Mouse (Mus musculus) CH12.LX (cell line): ENCODE data around the gene Wwp2. TPM values are rescaled to one million over a fixed set of nuclear protein-coding genes. Genes with fewer than 3 reads are reported as not detected.

ENCODE experiments used
- DNase-seq: peaks from one replicate; pipeline ENCODE4 v3.0.0-alpha.2; 2013; ENCODE audit errors: extremely low read depth
- H3K27ac ChIP-seq: 2 replicates; pipeline ENCODE4 v1.5.1; 2012; ENCODE audit warnings: low read depth, mild to moderate bottlenecking, control low read depth, moderate library complexity; ENCODE audit not compliant: insufficient read depth
- H3K27me3 ChIP-seq: replicated peaks from 2 replicates; pipeline ENCODE3; 2012; ENCODE audit warnings: inconsistent platforms
- H3K36me3 ChIP-seq, 2 experiments: replicated peaks in 1 of 2; 2 replicates each; pipeline versions ENCODE3 to v1.6.1; 2012; ENCODE audit warnings: inconsistent platforms in 1 of 2, low read length in 1 of 2, mild to moderate bottlenecking in 1 of 2, mixed read lengths in 1 of 2, moderate library complexity in 1 of 2; ENCODE audit not compliant: control insufficient read depth in 1 of 2, insufficient read depth in 1 of 2
- H3K4me1 ChIP-seq, 2 experiments: 2 replicates each; pipeline ENCODE4 v1.6.1; 2012; ENCODE audit warnings: inconsistent platforms in 1 of 2, moderate library complexity in 1 of 2; ENCODE audit not compliant: insufficient read depth in 2 of 2, control insufficient read depth in 1 of 2
- H3K4me2 ChIP-seq: 2 replicates; pipeline ENCODE4 v1.6.1; 2012; ENCODE audit warnings: low read depth, mild to moderate bottlenecking, control low read depth; ENCODE audit not compliant: poor library complexity, insufficient read depth, severe bottlenecking
- H3K4me3 ChIP-seq, 3 experiments: fragments of 150-350 bp in 1 of 3; sonication (generic) in 1 of 3; replicated peaks in 1 of 3; 2 replicates each; pipeline versions ENCODE3 to v1.5.1; 2011 to 2012; ENCODE audit warnings: low read depth in 2 of 3, low read length in 2 of 3, mild to moderate bottlenecking in 2 of 3, moderate library complexity in 2 of 3, control low read depth in 1 of 3, improper control_type of control experiment in 1 of 3, inconsistent platforms in 1 of 3, mixed read lengths in 1 of 3; ENCODE audit not compliant: poor library complexity in 1 of 3
- H3K79me2 ChIP-seq: replicated peaks from 2 replicates; pipeline ENCODE4 v1.6.1; 2012; ENCODE audit warnings: mild to moderate bottlenecking, moderate library complexity; ENCODE audit not compliant: control insufficient read depth, poor library complexity, insufficient read depth, severe bottlenecking; ENCODE audit errors: extremely low read depth
- H3K9ac ChIP-seq: 2 replicates; pipeline ENCODE4 v1.6.1; 2012; ENCODE audit warnings: low read depth, mild to moderate bottlenecking, control low read depth, moderate library complexity; ENCODE audit not compliant: insufficient read depth
- H3K9me3 ChIP-seq: replicated peaks from 2 replicates; pipeline ENCODE3; 2012; ENCODE audit warnings: low read length, inconsistent platforms, mixed read lengths
- CHD2 ChIP-seq: IDR thresholded peaks from 2 replicates; pipeline ENCODE4 v1.6.1; 2011; ENCODE audit warnings: low read length, improper control_type of control experiment
- ELF1 ChIP-seq: IDR thresholded peaks from 2 replicates; pipeline ENCODE4 v1.6.1; 2014; ENCODE audit warnings: low read depth, mild to moderate bottlenecking, inconsistent platforms, low read length, improper control_type of control experiment
- ETS1 ChIP-seq: conservative IDR thresholded peaks from 2 replicates; pipeline ENCODE4 v1.6.1; 2012; ENCODE audit warnings: low read depth, mild to moderate bottlenecking, inconsistent platforms, low read length, improper control_type of control experiment, moderate library complexity
- GABPA ChIP-seq: IDR thresholded peaks from 2 replicates; pipeline ENCODE4 v1.6.1; 2012; ENCODE audit warnings: low read depth, low read length, improper control_type of control experiment, inconsistent platforms; ENCODE audit not compliant: insufficient replicate concordance
- HCFC1 ChIP-seq: IDR thresholded peaks from 2 replicates; pipeline ENCODE4 v1.6.1; 2012; ENCODE audit warnings: low read depth, mild to moderate bottlenecking, inconsistent platforms, low read length, improper control_type of control experiment
- IRF4 ChIP-seq: IDR thresholded peaks from 2 replicates; pipeline ENCODE4 v1.6.1; 2014; ENCODE audit warnings: low read depth, mild to moderate bottlenecking, inconsistent platforms, low read length, improper control_type of control experiment
- KAT2A ChIP-seq: IDR thresholded peaks from 2 replicates; pipeline ENCODE4 v1.6.1; 2012; ENCODE audit warnings: low read length, improper control_type of control experiment, inconsistent platforms; ENCODE audit not compliant: insufficient replicate concordance
- MAFK ChIP-seq: IDR thresholded peaks from 2 replicates; pipeline ENCODE4 v1.6.1; 2011; ENCODE audit warnings: low read length, improper control_type of control experiment; ENCODE audit not compliant: insufficient replicate concordance
- MAZ ChIP-seq: IDR thresholded peaks from 2 replicates; pipeline ENCODE4 v1.6.1; 2012; ENCODE audit warnings: low read depth, mild to moderate bottlenecking, inconsistent platforms, low read length, improper control_type of control experiment, moderate library complexity
- MEF2A ChIP-seq: IDR thresholded peaks from 2 replicates; pipeline ENCODE4 v1.6.1; 2014; ENCODE audit warnings: low read depth, mild to moderate bottlenecking, inconsistent platforms, low read length, improper control_type of control experiment, borderline replicate concordance
- NELFE ChIP-seq: IDR thresholded peaks from 2 replicates; pipeline ENCODE4 v1.6.1; 2011; ENCODE audit warnings: low read depth, low read length, improper control_type of control experiment
- SMC3 ChIP-seq: IDR thresholded peaks from 2 replicates; pipeline ENCODE4 v1.6.1; 2011; ENCODE audit warnings: low read depth, low read length, improper control_type of control experiment
- TBP ChIP-seq: conservative IDR thresholded peaks from 2 replicates; pipeline ENCODE4 v1.6.1; 2011; ENCODE audit warnings: low read depth, low read length, improper control_type of control experiment
- UBTF ChIP-seq: IDR thresholded peaks from 2 replicates; pipeline ENCODE4 v1.6.1; 2012; ENCODE audit warnings: low read depth, mild to moderate bottlenecking, inconsistent platforms, low read length, improper control_type of control experiment, moderate library complexity
- USF1 ChIP-seq: IDR thresholded peaks from 2 replicates; pipeline ENCODE4 v1.6.1; 2014; ENCODE audit warnings: low read depth, mild to moderate bottlenecking, inconsistent platforms, low read length, improper control_type of control experiment
- USF2 ChIP-seq: conservative IDR thresholded peaks from 2 replicates; pipeline ENCODE4 v1.6.1; 2011; ENCODE audit warnings: low read depth, low read length, improper control_type of control experiment
- ZMIZ1 ChIP-seq: IDR thresholded peaks from 2 replicates; pipeline ENCODE4 v1.6.1; 2012; ENCODE audit warnings: low read depth, mild to moderate bottlenecking, inconsistent platforms, low read length, improper control_type of control experiment
- dilution Hi-C: fragments of 300-500 bp; cut with MboI; formaldehyde crosslinking; loops from 2 replicates; pipeline ENCODE4 v1.14.3; 2020; ENCODE audit warnings: low sequenced_read_pairs; ENCODE audit not compliant: extremely low pct_unique_long_range_greater_than_20kb, extremely low pct_ligation_motif_present
- in situ Hi-C: fragments of 300-500 bp; cut with MboI; formaldehyde crosslinking; loops from 3 replicates; pipeline ENCODE4 v1.14.3; 2019; ENCODE audit warnings: low sequenced_read_pairs, low pct_ligation_motif_present, low pct_unique_long_range_greater_than_20kb, mixed read lengths
- polyA plus RNA-seq: library from polyadenylated mRNA; unstranded; fragments of >175 nt; gene quantifications from 2 replicates; pipeline ENCODE4 v1.2.1, GENCODE M21; 2012; ENCODE audit warnings: low read depth; ENCODE audit not compliant: insufficient read length
- total RNA-seq, 2 experiments: library from RNA; depleted of rRNA; stranded (reverse); fragments of 300-350 nt in 1 of 2; fragments of >200 nt in 1 of 2; gene quantifications; 2 replicates each; pipeline ENCODE4 v1.2.3; 2012 to 2014

The Wwp2 gene
- total and polyA plus RNA-seq, 3 experiments, result 13.5 to 30.3 (median 20.7) TPM

DNA sequence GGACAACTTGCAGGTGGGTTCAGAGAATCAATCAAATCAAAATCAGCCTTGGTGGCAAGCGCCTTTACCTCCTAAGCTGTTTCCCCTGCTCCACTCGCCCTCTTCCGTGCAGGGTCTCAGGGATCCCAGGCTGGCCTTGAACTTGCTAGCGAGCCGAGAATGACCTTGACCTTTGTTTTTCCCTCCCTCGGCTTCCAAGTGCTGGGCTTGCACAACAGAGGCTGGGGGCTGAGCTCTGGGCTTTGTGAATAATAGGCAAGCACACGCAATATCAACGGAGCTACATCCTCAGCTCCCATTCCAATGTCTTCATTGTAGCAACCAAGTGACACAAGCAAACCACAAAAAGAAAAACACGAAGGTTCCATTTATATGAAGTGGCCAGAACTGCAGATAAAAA lies 126.0 kb downstream of the Wwp2 start:
- DNase-seq, result no peak
- peaks cover 12 to 17% of the 10 kb centered on the region in 2 experiments for H3K36me3 ChIP-seq
- no peak overlapping the region for H3K9ac ChIP-seq
- no peak overlapping the region for H3K27ac ChIP-seq
- no peaks in the 10 kb centered on the region for H3K9me3 ChIP-seq
- no peaks in the 10 kb centered on the region for H3K27me3 ChIP-seq
- in situ Hi-C loops, result loop anchor here (25.0 kb wide), 1 partner anchor 450 kb away; no protein-coding TSS in a partner anchor
- no peak overlapping the region for H3K4me3 ChIP-seq
- H3K79me2 ChIP-seq, result no peaks in the 10 kb centered on the region
- no peak overlapping the region for H3K4me2 ChIP-seq
- peaks cover 6 to 24% of the 10 kb centered on the region in 2 experiments for H3K4me1 ChIP-seq
- TF ChIP-seq USF1, result no peak
- TF ChIP-seq IRF4, result no peak
- TF ChIP-seq ELF1, result no peak
- no peak for TF ChIP-seq USF2
- TF ChIP-seq KAT2A, result no peak
- TF ChIP-seq TBP, result no peak
- no peak for TF ChIP-seq GABPA
- no peak for TF ChIP-seq ETS1
- no peak for TF ChIP-seq HCFC1
- dilution Hi-C loops, result no loop called here

DNA sequence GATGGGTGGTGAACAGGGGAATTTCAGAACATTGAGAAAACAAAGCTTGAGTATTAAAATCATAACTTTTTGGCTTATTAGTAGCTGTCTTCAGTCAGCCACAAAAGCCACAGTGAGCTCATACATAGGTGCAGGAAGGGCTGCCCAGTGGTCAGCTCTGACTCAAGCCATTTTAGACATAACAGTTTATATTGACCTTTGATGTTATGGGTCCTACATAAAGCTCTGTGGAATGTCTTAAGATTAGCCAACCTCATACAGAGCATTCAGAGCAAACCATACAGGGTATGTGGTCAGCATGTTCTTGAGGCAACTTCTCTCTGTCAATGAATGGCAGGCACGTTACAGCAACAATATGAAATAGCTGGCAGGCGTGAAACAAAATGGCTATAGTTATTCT lies 134.9 kb downstream of the Wwp2 start:
- H3K27me3 ChIP-seq, result no peaks in the 10 kb centered on the region
- no peak overlapping the region for H3K27ac ChIP-seq
- no peaks in the 10 kb centered on the region for H3K4me1 ChIP-seq
- peaks cover 0 to 5% of the 10 kb centered on the region in 2 experiments for H3K36me3 ChIP-seq
- no peaks in the 10 kb centered on the region for H3K79me2 ChIP-seq
- H3K9ac ChIP-seq, result no peak overlapping the region
- TF ChIP-seq MAZ (no peak), HCFC1 (no peak), SMC3 (no peak), CHD2 (no peak), MAFK (no peak), ZMIZ1 (no peak), MEF2A (no peak), NELFE (no peak), USF2 (no peak), UBTF (no peak), TBP (no peak)
- no peak overlapping the region for H3K4me2 ChIP-seq
- H3K4me3 ChIP-seq, result no peak overlapping the region
- no peak for DNase-seq
- dilution Hi-C loops (no loop called here), in situ Hi-C loops (loop anchor here (25.0 kb wide), 1 partner anchor 459 kb away; no protein-coding TSS in a partner anchor)
- no peaks in the 10 kb centered on the region for H3K9me3 ChIP-seq
